Mouse (Mus musculus) heart, postnatal 4 days (tissue): ENCODE measurements around the gene Rgs19. TPM values are rescaled to one million over a fixed set of nuclear protein-coding genes. Genes with fewer than 3 reads are reported as not detected.
A peak's percentile ranks its signal among the peaks of the same experiment; 100 is the strongest.

Experiments
- DNase-seq: peaks from one replicate; pipeline ENCODE4 v3.0.0; 2021
- total RNA-seq, 2 experiments: library from RNA; stranded (reverse); gene quantifications; 2 replicates each; pipeline ENCODE4 v1.2.3; 2021

The Rgs19 gene
- total RNA-seq, 2 experiments from 2014 or later: 11.3 to 15.8 TPM

DNA sequence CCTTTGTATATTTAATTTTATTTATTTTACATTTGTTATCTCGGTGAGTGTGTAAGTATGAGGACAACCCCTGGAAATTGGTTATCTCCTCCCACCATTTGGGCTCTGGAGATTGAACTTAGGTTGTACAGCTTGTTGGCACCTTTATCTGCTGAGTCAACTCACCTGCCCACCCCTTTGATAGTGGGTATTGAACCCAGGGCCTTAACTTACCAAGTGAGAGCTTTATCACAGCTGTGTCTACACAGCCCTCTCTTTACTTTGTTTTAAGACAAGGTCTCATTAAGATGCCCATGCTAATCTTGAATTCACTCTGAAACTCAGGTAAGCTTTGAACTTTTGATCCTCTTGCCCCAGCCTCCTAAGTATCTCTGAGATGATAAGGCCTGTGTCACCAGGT is 11.8 kb downstream of the Rgs19 start:
- no peak for DNase-seq

- no peak for DNase-seq
Measured at GRCm38 (mm10) chr2:181680716-181681117, 13.1 kb downstream of the Rgs19 start.

GRCm38 (mm10) chr2:181679951-181680715 is 13.6 kb downstream of the Rgs19 start, which contains the start of gene Tcea2:
Gene Tcea2, plus strand, starts transcription at chr2:181680310.
- peak; percentile 73 for DNase-seq

DNA sequence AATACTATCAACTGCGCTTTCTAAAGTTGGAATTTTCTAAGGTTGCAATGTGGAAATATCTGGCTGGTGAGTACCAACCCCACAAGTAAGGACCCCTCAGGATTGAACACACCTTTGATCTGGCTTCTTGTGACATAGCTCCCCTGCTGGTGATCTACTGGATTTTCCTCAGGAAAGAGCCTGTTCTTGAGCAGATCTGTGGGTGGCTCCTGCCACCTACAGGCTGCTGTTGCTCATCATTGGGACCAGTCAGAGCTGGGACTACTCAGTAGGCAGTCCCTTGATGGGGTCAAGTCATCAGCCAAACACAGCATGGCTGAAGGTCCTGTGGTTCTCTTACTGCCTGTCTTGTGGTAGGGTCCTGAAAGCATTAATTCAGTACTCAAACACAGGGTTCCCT is 15.0 kb downstream of the Rgs19 start:
- peak; percentile 81 for DNase-seq

DNA sequence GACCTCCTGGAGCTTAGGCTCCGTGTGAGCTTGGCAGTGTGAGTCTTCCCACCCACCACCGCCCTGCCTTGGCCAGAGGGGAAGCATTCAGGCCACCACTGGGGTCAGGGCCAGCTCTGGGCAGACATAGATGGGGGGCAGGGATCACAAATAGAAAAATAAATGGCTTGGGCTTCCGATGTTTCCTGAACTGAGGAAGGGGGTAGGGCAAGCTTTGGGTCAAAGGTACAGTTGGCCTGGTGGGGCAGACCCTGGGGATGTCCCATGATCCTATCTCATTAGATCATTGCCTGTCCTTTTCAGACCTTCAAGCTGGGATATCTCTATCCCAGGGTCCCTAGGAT is 16.1 kb downstream of the Rgs19 start:
- DNase-seq: no peak

- peak; percentile 66 for DNase-seq
Measured at GRCm38 (mm10) chr2:181677096-181677754, 16.6 kb downstream of the Rgs19 start.

- DNase-seq: peak; percentile 54
Measured at GRCm38 (mm10) chr2:181676424-181676823, 17.4 kb downstream of the Rgs19 start.

- DNase-seq: peak; percentile 80
Measured at GRCm38 (mm10) chr2:181675454-181675853, 18.3 kb downstream of the Rgs19 start.

DNA sequence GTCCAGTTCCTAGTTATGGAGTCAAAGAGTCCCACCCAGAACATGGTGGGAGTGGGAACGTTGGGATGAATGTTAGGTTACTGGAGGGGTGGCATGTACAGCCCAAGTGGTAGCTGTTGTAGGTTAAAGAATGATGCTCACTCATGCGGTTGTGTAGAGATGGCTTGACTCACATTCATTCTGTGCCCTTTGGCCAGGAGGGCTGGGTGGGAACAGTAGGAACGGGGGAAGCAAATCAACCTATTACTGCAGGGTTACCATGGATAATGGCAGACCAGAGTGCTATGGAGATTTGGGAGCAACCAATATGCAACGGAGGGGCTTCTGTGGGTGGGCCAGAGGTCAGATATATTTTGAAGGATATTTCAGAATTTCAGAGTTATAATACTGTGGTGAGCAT is 18.8 kb downstream of the Rgs19 start:
- DNase-seq: no peak

DNA sequence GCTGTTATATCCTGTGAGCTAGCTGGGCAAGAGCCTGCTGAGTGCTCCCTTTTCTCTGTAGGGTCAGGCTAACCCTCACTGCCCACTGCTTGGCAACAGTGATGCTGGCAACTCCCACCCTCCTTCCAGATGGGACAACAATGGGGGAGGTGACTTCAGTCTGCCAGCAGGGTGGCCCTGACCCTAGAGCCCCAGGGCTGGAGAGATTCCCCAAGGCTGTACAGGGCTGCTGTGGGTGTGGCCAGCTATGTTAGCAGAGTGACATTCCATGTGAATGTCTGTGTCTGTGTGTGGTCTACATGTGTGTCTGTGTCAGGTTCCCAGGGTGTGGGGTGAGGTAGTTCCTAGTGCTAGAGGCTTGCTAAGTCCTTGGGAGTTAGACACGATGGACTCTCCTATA is 20.3 kb downstream of the Rgs19 start:
- DNase-seq: no peak

DNA sequence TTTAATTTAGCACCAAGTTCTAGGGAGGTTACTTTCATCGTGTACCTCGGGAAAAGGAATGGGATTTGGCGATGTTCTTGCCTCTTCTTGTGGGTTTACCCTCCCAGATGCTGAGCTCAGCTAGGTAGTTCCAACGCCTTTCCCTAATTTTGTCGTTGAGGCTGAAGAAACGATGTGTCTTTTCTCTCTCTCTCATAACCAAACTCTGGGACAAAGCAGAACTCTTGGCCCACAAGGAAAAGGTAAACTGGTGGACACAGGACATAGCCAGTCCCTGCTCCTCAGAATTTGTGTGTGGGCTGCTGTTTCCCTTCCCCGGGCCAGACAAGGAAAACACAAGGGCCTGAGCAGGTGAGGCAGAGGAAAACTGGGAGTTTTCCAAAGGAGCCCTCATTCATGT is 21.8 kb downstream of the Rgs19 start:
- no peak for DNase-seq

GRCm38 (mm10) chr2:181671326-181671725 is 22.5 kb downstream of the Rgs19 start, which contains the start of gene Sox18:
Gene Sox18, minus strand, starts transcription at chr2:181671640.
- DNase-seq: peak; percentile 73

GRCm38 (mm10) chr2:181670913-181671311 is 22.9 kb downstream of the Rgs19 start:
- no peak for DNase-seq

DNA sequence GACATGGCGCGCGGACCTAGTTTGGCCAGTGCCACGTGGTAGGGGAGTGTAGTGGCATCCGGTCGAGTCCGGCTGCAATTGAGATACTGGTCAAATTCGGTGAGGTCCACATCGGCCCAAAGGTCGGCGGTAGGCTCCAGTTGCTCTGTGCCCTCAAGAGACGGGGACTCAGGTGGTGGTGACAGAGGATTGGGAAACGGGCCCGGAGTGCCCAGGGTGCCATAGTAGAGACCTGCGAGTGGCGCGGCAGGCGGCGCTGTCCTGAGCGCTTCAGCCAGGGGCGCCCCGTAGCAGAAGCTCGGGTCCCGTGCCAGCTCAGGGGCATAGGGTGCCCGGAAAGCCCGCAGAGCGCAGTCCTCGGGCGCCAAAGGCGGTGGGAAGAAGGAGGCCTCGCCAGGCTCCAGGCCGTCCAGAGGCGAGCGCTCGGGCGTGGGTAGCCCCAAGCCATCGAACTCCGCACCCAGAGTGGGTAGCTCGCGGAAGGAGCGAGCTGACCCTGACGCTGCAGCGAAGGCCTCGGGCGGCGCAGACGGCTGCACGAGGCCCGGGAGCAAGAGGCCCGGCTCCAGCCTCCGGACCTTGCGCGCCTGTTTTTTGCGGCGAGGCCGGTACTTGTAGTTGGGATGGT is 23.4 kb downstream of the Rgs19 start:
- peak; percentile 31 for DNase-seq

GRCm38 (mm10) chr2:181663298-181663630 is 30.5 kb downstream of the Rgs19 start:
- peak; percentile 74 for DNase-seq

DNA sequence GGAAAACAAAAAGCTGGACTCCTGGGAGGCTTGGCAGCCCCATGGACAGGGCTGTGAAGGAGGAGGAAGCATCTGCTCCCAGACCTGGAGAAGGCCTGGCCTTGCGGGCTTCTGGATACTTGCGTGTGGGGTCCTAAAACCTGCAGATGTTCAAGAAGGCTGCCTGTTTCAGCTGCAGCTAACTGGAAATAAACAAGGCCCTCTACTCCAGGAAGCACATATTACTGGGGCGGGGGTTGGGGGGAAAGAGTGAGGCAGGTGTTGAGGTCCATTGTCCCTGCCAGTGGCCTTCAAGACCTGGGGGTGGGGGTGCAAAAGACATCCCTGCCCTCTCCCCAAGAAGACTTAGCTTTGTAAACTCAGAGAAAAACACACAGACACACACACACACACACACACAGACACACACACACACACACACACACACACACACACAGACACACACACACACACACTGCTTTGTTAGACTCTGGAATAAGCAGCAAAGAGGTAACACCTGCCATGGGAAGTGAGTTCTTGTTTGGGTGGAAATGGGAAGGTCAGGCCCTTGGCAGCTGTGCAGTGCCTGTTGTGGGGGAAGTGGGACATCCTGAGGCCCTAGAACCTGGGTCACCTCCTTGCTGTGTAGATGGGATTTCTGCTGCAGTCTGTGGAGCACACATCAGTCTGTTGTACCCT is 31.0 kb downstream of the Rgs19 start:
- peak; percentile 35 for DNase-seq

DNA sequence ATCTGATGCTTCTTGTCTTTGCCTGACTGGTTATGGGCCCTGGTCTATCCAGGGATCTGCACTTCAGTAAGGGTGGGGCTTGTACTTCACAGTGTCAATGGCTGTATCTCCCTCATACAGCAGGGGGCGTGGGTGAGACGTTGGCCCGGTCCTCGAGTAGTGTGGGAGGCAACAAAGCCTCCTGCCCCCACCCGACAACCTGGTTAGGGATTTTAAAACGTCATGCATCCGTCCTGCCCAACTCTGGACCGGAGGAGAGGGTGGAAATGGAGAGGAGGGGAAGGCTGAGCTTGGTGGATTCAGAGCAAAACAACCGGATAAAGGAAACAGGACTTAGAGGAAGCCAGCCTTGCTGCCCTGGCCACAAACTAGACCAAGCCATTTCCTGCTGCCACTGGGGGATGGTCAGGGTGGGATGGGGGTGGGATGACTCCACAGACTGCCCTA is 34.1 kb downstream of the Rgs19 start:
- DNase-seq: peak; percentile 92

- peak; percentile 79 for DNase-seq
Measured at GRCm38 (mm10) chr2:181658930-181659555, 34.7 kb downstream of the Rgs19 start.

DNA sequence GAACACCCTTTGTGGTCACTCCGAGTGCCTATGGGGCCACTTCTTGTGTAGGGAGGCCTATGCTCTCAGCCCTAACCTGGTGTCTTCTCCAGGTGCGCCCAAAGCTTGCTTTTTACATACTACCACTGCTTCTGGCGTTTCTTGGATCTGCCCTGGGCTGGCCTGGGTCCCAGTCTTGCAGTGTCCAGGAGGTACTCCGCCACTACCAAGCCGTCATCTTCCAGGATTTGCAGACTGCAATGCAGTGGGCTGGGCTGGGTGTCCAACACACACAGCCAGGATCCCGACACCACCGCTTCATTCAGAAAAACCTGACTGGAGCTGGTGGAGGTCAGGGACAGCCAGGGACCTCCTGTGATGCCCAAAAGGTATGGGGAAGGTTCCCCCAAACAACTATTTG is 35.2 kb downstream of the Rgs19 start:
- no peak for DNase-seq

GRCm38 (mm10) chr2:181657441-181657840 is 36.3 kb downstream of the Rgs19 start:
- no peak for DNase-seq

GRCm38 (mm10) chr2:181656734-181657133 is 37.0 kb downstream of the Rgs19 start, which contains the start of gene Gm29797:
Gene Gm29797, plus strand, starts transcription at chr2:181657034.
- no peak for DNase-seq

- DNase-seq: no peak
Measured at GRCm38 (mm10) chr2:181653523-181653922, 40.3 kb downstream of the Rgs19 start.
